Mouse (Mus musculus) right cerebral cortex, adult 2 months (tissue): Measurements from ENCODE around the gene Tmem88.

Source experiments
- DNase-seq, 2 experiments: peaks; one replicate each; pipeline ENCODE4 v3.0.0; 2021 to 2022; ENCODE audit warnings: low spot score in 2 of 2

The Tmem88 gene

DNA sequence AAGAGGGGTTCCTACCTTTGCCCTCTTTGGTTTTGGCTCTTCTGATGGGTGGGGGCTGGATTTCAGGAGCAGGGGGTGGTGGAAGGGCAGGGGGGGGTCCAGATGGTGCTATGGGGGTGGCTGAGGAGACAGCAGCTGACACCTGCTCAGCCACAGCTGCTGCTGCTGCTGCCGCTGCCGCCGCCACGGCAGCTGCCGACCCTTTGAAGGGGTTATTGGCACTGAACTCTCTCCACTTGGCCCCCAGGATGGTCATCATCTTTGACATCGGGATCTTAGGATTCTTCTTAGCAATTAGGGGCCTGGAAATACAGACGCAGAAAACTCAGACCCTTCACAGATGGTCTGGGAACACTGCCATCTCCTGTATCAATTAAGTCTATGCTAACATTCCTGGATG, 36.0 kb downstream of the Tmem88 start:
- DNase-seq = no peak

GRCm38 (mm10) chr11:69357690-69358089, 40.3 kb downstream of the Tmem88 start:
- no peak for DNase-seq

DNA sequence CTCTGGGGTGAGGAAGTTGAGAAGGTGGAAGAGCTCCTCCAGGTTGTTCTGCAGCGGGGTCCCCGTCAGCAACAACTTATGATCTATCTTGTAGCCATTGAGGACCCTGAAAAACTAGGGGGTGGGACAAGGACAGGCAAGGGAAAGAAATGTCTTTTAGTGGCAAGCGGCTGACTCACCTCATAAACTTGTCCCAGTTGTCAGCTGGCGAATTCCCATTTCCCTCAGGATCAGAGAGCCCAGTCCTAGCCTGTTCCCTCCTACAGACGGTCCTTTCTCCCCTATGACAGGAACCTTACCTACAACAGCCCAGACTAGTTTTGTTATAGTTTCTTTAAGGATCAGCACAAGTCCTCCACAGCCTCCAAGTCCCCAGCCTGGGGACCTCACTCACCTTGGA, 41.5 kb downstream of the Tmem88 start:
- no peak for DNase-seq
